Mouse (Mus musculus): ENCODE results near the gene Galt.

Gene Galt

DNA sequence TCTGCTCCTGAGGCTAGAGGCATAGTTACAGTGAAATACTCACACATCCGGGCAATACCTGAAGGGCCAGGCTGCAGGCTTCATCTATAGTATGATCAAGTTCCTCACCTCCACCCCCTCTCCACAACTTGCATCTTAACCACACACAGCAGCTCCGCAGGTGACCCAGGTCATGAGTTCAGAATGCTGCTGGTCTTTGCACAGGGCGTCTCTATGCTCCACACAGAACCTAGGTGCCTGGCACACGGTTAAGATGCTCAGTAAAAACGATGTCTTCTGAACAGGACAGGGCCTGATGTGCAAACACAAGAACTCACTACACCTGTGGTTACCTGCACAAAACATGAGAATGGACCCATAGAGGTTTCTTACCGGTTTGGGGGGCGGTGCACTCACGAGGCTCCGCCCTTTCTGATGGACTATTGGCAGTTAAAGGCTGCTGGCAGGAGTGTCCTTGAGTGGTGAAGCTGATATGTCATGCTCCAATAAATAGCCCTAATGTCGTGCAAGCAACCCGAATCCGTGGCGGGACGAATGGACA, at the start of gene Galt:
Gene Galt, plus strand, starts transcription at position 432 of the 541 bp plus-strand sequence.
- DNase-seq (ENCODE audit: low spot score) = no peak

DNA sequence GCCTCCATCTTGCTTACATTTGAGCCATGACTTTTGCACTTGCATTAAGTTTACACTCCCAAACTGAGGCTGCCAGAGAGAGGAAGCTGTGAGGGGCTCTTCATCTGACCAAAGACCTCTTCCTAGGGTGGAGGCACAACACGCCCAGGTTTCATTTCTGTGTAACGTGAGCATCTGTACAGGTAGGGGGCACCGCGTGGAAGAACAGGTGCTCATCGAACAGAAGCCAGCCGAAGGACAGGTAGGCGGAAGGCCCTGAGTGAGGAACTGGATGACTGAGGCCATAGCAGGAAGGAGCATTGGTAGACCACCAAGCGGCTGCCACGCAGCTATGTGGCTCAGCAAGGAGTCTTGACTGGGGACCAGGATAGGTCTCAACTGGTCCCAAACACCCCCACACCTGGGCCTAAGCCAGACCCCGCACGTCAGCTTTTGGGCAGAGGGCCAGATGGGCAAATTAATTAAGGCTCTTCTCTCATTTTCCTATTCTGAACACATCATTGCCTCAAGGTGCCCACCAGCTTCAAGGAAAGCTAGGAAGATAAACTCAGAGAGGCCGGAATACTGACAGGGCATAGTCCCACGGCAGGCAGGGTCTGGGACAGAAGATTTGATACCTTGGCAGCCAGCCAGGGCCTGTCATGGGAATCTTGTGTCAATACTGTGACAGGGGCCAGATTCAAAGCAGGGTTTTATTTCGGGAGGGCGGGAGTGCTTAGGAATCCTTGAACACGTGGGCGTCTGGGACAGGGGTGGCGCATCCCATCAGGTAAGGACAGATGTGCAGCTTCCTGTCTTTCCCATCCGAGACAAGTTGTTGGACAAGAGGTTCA, 48.9 kb upstream of the Galt start:
- no peak for DNase-seq (ENCODE audit: low spot score)

DNA sequence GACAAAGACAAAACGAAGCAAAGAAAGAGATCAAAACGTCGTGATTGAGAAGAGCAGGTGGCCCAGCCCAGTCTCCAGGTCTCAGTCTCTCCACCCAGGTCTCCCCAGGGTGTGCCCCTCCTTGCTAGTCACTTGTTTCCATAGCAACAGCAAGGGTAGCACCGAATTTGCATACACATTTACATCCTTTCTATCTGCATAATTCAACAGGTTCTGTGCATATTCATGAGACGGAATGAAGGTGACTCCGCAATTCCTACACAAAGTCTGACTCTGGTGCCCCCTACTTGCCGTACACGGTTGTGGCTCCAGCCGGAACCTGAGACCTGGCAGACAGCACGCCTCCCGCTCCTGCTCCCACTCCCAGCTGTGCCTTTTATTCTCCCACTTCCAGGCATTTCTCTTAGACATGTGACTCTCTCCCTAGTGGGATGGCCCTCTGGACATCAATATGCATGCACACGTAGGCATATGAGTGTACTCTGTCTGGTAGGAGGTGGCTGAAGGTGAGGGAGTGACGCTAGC, 48.0 kb upstream of the Galt start:
- no peak for DNase-seq (ENCODE audit: low spot score)

- no peak for DNase-seq (ENCODE audit: low spot score)
Observed at GRCm38 (mm10) chr4:41708192-41708745, 46.8 kb upstream of the Galt start.

DNA sequence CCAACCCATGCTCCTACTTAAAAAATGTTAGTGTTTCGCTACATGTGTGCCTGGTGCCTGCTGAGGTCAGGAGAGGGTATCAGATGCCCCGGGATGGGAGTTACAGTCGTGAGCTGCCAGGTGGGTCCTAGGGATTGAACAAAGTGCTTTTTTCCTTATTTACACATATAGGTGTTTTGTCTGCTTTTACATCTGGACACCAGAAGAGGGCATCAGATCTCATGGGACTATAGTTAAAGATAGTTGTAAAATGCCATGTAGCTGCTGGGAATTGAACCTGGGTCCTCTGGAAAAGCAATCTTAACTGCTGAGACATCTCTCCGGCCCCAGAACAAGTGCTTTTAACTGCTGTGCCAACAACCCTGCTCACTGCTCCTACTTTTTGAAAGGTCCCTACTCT, 44.8 kb upstream of the Galt start:
- DNase-seq (ENCODE audit: low spot score) = no peak

DNA sequence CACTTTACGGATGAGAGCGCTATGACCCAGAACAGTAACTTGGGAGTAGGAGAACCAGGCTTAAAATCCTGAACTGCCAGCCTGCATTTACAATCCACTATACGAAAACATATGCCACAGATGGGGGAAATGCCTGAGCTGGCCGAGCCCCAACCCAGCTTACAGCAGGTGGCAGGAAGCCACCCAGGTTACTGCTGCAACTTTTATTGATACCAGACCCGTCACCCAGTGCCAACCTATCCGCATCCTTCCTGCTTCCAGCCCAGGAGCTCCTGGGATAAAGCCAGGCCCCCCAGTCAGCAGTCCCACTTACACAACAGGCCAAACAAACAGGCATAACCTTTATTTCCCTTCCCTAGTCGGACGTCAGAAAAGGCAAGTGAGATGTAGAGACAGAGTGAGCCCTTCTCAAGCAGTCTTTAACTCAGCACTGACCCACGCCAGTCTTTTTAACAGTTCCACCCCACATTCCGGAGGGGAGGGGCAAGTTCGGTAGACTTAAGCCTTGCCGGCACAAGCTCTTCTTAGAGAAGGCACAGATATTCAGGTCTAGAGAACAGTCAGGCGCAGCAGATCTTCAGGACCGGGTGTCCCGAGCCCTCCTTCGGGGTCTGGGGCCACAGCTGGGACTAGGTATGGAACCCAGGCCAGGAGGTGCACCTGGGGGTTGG, 43.2 kb upstream of the Galt start:
- DNase-seq (ENCODE audit: low spot score) = no peak

DNA sequence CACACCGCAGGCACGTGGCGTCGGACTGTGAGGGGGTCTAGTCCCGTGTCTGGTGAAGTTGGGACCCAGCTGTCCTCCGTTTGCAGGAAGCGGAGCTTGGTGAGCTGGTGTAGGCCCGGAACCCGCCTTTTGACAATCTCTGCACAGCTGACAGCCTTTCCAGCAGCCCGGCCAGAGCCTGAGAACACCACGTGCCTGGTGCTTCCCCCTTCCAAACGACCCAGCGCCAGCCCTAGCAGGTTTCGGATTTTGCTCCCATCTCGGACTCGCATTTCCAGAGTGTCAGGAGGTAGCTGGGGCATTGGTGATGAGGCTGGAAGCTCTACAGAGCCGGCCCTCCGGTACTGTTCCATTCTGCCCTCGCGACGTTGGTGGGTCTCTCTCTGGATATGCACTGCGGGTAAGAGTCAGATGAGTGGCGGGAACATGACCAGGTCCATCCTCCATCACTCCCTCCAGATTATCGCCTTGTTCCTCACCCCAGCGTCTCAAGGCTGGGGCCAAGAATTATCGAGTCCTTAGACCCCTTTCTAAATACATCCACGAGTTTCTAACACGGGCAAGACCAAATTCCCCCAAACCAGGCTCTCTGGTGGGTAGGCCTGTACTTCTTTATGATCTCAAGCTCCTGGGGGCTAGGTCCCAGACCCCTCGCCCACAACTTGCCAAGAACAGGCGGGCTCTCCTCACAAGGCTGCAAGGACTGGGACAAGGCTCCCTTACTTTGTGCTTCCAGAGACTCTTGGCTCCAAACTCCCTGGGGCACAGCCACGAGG, 42.4 kb upstream of the Galt start:
- no peak for DNase-seq (ENCODE audit: low spot score)

- DNase-seq (ENCODE audit: low spot score) = peak; percentile 86
Observed at GRCm38 (mm10) chr4:41713197-41714067, 41.6 kb upstream of the Galt start, which contains the start of gene Rpp25l. TSS of gene Rpp25l (minus strand) at chr4:41713534.

GRCm38 (mm10) chr4:41714276-41714675, 40.8 kb upstream of the Galt start:
- DNase-seq (ENCODE audit: low spot score) = no peak

GRCm38 (mm10) chr4:41715082-41715481, 39.9 kb upstream of the Galt start:
- no peak for DNase-seq (ENCODE audit: low spot score)

- DNase-seq (ENCODE audit: low spot score) = no peak
Observed at GRCm38 (mm10) chr4:41715596-41715995, 39.4 kb upstream of the Galt start.

DNA sequence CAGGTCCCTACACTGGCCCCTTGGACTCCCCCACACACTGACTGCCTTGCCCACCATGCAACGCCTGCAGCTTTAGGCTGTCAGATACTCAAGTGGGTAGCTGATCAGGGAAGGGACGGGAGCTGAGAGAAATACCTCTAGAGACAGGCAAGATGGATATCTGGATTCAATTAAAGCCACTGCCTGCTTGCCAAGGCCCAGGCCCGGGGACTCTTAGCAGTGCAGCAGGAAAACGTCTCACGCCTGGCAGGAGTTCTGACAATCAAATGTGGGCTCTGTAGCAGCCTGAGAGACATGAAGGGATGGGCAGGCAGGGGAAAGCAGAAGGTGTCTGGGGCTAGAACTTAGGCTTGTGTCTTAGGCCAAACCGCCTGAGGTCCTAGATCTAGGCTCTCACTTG, 38.2 kb upstream of the Galt start:
- DNase-seq (ENCODE audit: low spot score) = no peak

- peak; percentile 90 for DNase-seq (ENCODE audit: low spot score)
Observed at GRCm38 (mm10) chr4:41722918-41723351, 32.1 kb upstream of the Galt start, which contains the start of gene Dctn3. TSS of gene Dctn3 (minus strand) at chr4:41723170.

- no peak for DNase-seq (ENCODE audit: low spot score)
Observed at GRCm38 (mm10) chr4:41726826-41727621, 28.0 kb upstream of the Galt start.

GRCm38 (mm10) chr4:41731052-41731765, 23.8 kb upstream of the Galt start, which contains the start of gene Arid3c:
TSS of gene Arid3c (minus strand) at chr4:41731142.
- DNase-seq (ENCODE audit: low spot score) = no peak

- DNase-seq (ENCODE audit: low spot score) = no peak
Observed at GRCm38 (mm10) chr4:41737602-41738255, 17.3 kb upstream of the Galt start.

GRCm38 (mm10) chr4:41738256-41738603, 16.8 kb upstream of the Galt start:
- no peak for DNase-seq (ENCODE audit: low spot score)

DNA sequence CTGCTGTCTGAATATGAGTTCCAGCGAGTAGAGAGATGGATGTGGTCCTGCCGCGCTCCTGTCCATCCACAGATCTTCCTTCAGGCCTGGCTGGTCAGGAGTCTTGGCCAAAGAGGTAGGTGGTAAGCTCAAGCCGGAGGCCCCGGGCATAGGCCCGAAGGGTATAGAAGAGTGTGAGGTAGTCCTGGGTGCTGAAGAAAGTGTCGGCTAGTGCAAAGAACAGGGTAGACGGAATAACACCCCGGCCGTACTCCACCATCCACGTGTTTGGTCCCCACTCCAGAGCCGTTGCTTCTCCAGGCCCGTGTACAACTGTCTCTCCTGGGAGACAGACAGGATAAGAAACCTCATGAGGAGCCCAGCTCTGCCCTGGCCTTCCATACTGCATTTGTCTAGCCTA, 15.8 kb upstream of the Galt start:
- DNase-seq (ENCODE audit: low spot score) = no peak
